ENCODE assay signal across 8 mouse cellular contexts in the genomic region with DNA sequence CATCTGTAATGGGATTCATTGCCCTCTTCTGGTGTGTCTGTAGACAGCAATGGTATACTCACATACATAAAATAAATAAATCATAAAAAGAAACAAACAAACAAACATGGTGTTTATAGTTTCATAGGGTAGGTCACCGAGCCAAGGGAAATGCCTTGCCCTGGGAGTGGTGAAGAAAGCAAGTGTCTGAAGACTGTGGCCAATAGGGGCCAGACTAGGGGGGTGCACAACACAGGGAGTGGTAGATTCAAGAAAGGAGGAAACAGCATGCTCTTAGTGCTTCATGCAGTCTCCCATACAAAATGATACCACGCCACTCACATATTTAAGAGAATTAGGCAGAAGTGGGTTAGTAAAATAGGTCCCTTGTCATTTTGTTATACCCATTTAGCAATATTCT. TPM values are rescaled to one million over a fixed set of nuclear protein-coding genes. Genes with fewer than 3 reads are reported as not detected.
DNase-seq lines count a peak whose midpoint lies in the region; ATAC-seq and TF ChIP-seq lines count a peak whose summit lies in the region.

No protein-coding gene starts in this region.

- 96% methylated on average over 2 of the region's 2 CpGs for WGBS in heart, embryonic 14.5 days
- 99% methylated on average over 2 of the region's 2 CpGs for WGBS in heart, postnatal 0 days
- 91% methylated on average over 2 of the region's 2 CpGs for WGBS in midbrain, embryonic 10.5 days

- ATAC-seq in heart, embryonic 14.5 days (ENCODE audit: insufficient number of reproducible peaks, insufficient read depth, low FRiP score, low read depth), result no peak
- ATAC-seq in heart, postnatal 0 days (ENCODE audit: insufficient read depth, low read depth), result no peak

- no peaks in the 10 kb centered on the region for H3K9me3 ChIP-seq in heart, embryonic 14.5 days (ENCODE audit: control insufficient read depth, low read length)
- H3K9me3 ChIP-seq in MEL (replicated peaks; ENCODE audit: insufficient read depth, low read length), result no peaks in the 10 kb centered on the region
- no peaks in the 10 kb centered on the region for H3K9me3 ChIP-seq in heart, postnatal 0 days (replicated peaks; ENCODE audit: control insufficient read depth, low read length)
- H3K9me3 ChIP-seq in midbrain, embryonic 10.5 days (replicated peaks), result no peaks in the 10 kb centered on the region

- no peak for DNase-seq in heart, adult 18-20 months
- DNase-seq in MEL (ENCODE audit: low read depth, low spot score), result peak; percentile 45
- DNase-seq in heart, postnatal 0 days (ENCODE audit: low spot score), result no peak
- DNase-seq in midbrain, embryonic 10.5 days (ENCODE audit: low spot score), result no peak
- DNase-seq in cerebellum, postnatal 4 days (ENCODE audit: low spot score in 2 of 2), result no peak
- no peak for DNase-seq in spleen, postnatal 36 days (ENCODE audit: low spot score in 2 of 2)
- DNase-seq in left cerebral cortex, postnatal 14 days (ENCODE audit: low spot score in 2 of 2), result no peak

- peaks cover 12% of the 10 kb centered on the region for H3K27me3 ChIP-seq in heart, embryonic 14.5 days (ENCODE audit: control insufficient read depth, insufficient read depth, low read length)
- H3K27me3 ChIP-seq in MEL (ENCODE audit: control insufficient read depth in 1 of 2, insufficient read depth in 2 of 2, low read length in 2 of 2), result no peaks in the 10 kb centered on the region; a peak in 1 of 4 replicates
- H3K27me3 ChIP-seq in heart, postnatal 0 days (ENCODE audit: control insufficient read depth, insufficient read depth, low read length), result no peaks in the 10 kb centered on the region
- H3K27me3 ChIP-seq in midbrain, embryonic 10.5 days (ENCODE audit: low read depth, poor library complexity, severe bottlenecking), result peaks cover 13% of the 10 kb centered on the region; the same call in 1 of the 2 replicates

- H3K27ac ChIP-seq in heart, embryonic 14.5 days (replicated peaks in 1 of 2; ENCODE audit: control insufficient read depth in 1 of 2, insufficient read depth in 1 of 2, low read depth in 2 of 2, low read length in 2 of 2), result no peak overlapping the region
- no peak overlapping the region for H3K27ac ChIP-seq in MEL (ENCODE audit: control insufficient read depth, low read depth, low read length)
- peak overlapping the region; percentile 73; the same call in 1 of the 2 replicates for H3K27ac ChIP-seq in heart, postnatal 0 days (ENCODE audit: low read depth)
- peak overlapping the region; percentile 86; the same call in 1 of the 2 replicates for H3K27ac ChIP-seq in midbrain, embryonic 10.5 days (replicated peaks)

- H3K4me1 ChIP-seq in heart, embryonic 14.5 days (ENCODE audit: control insufficient read depth in 2 of 2, insufficient read depth in 2 of 2, low read length in 2 of 2), result peaks cover 2 to 8% of the 10 kb centered on the region in 2 experiments
- peaks cover 2 to 10% of the 10 kb centered on the region in 2 experiments; a peak in 3 of 4 replicates for H3K4me1 ChIP-seq in MEL (ENCODE audit: control insufficient read depth in 1 of 2, insufficient read depth in 2 of 2, low read length in 2 of 2)
- peaks cover 8% of the 10 kb centered on the region; the same call in 1 of the 2 replicates for H3K4me1 ChIP-seq in heart, postnatal 0 days (ENCODE audit: control insufficient read depth, insufficient read depth)
- peaks cover 22% of the 10 kb centered on the region for H3K4me1 ChIP-seq in midbrain, embryonic 10.5 days

- peaks cover 14% of the 10 kb centered on the region for H3K36me3 ChIP-seq in heart, embryonic 14.5 days (ENCODE audit: control insufficient read depth, insufficient read depth, low read length)
- peaks cover 0 to 11% of the 10 kb centered on the region in 2 experiments; a peak in 2 of 4 replicates for H3K36me3 ChIP-seq in MEL (ENCODE audit: control insufficient read depth in 1 of 2, insufficient read depth in 2 of 2, low read length in 2 of 2)
- H3K36me3 ChIP-seq in heart, postnatal 0 days (replicated peaks; ENCODE audit: control insufficient read depth, insufficient read depth, low read length), result peaks cover 3% of the 10 kb centered on the region; the same call in 1 of the 2 replicates
- peaks cover 7% of the 10 kb centered on the region for H3K36me3 ChIP-seq in midbrain, embryonic 10.5 days

- peak overlapping the region; percentile 86; the same call in 1 of the 2 replicates for H3K9ac ChIP-seq in heart, embryonic 14.5 days (ENCODE audit: low read length)
- peak overlapping the region; percentile 66; the same call in 1 of the 2 replicates for H3K9ac ChIP-seq in MEL (ENCODE audit: control insufficient read depth, low read depth, low read length, poor library complexity, severe bottlenecking)
- no peak overlapping the region for H3K9ac ChIP-seq in heart, postnatal 0 days (replicated peaks; ENCODE audit: low read depth, low read length)

- TF ChIP-seq EP300 in MEL (IDR thresholded peaks at IDR 0.05; ENCODE audit: low read depth in 1 of 2, low read length in 2 of 2), result no peak
- TF ChIP-seq EP300 in heart, postnatal 0 days (IDR thresholded peaks at IDR 0.05; ENCODE audit: low read depth), result no peak

- no peak for TF ChIP-seq POLR2A in MEL (IDR thresholded peaks at IDR 0.05; ENCODE audit: control insufficient read depth in 1 of 2, insufficient read depth in 1 of 2, low read depth in 1 of 2, low read length in 2 of 2, poor library complexity in 1 of 2)

- TF ChIP-seq RAD21 in MEL (IDR thresholded peaks at IDR 0.05; ENCODE audit: low read depth, low read length), result no peak

- H3K79me2 ChIP-seq in MEL (ENCODE audit: control insufficient read depth, insufficient read depth, low read length, poor library complexity), result peaks cover 19% of the 10 kb centered on the region

- H3K4me3 ChIP-seq in heart, embryonic 14.5 days (ENCODE audit: control insufficient read depth in 1 of 2, insufficient read depth in 1 of 2, low read depth in 1 of 2, low read length in 2 of 2), result peak overlapping the region in 1 of 2 experiments; percentile 82; a peak in 2 of 4 replicates
- H3K4me3 ChIP-seq in MEL (ENCODE audit: control insufficient read depth in 1 of 2, insufficient read depth in 1 of 2, low read depth in 2 of 2, low read length in 2 of 2), result peak overlapping the region in 1 of 2 experiments; percentile 91; a peak in 3 of 4 replicates
- H3K4me3 ChIP-seq in heart, postnatal 0 days (ENCODE audit: low read depth, low read length), result peak overlapping the region; percentile 94
- H3K4me3 ChIP-seq in midbrain, embryonic 10.5 days, result peak overlapping the region; percentile 94

- intact Hi-C loops in left cerebral cortex, postnatal 14 days (cut with DNase I), result loop anchor here (10.0 kb wide), 1 partner anchor 60 kb away; a partner anchor contains a TSS

- H3K4me2 ChIP-seq in heart, embryonic 14.5 days (ENCODE audit: low read length), result peak overlapping the region; percentile 86
- peak overlapping the region; percentile 76 for H3K4me2 ChIP-seq in heart, postnatal 0 days (ENCODE audit: low read depth, low read length)

- no peak for TF ChIP-seq CTCF in MEL (IDR thresholded peaks at IDR 0.05 in 2 of 3, conservative IDR thresholded peaks at IDR 0.05 in 1 of 3; ENCODE audit: control insufficient read depth in 1 of 3, insufficient read depth in 1 of 3, low read depth in 2 of 3, low read length in 3 of 3, poor library complexity in 1 of 3, severe bottlenecking in 1 of 3)
- TF ChIP-seq CTCF in heart, postnatal 0 days (IDR thresholded peaks at IDR 0.05; ENCODE audit: low read depth), result no peak

TF ChIP-seq in MEL, 35 proteins besides CTCF, POLR2A, EP300 and RAD21 (continues in another document):
- TF ChIP-seq MYC (IDR thresholded peaks at IDR 0.05; ENCODE audit: low read depth, low read length) (no peak), ELF1 (IDR thresholded peaks at IDR 0.05; ENCODE audit: low read depth, low read length) (no peak), ZMIZ1 (IDR thresholded peaks at IDR 0.05; ENCODE audit: low read depth, low read length) (no peak), ETS1 (IDR thresholded peaks at IDR 0.05; ENCODE audit: low read depth, low read length) (no peak), UBTF (IDR thresholded peaks at IDR 0.05; ENCODE audit: borderline replicate concordance, insufficient read depth, low read depth, low read length) (no peak), MYB (IDR thresholded peaks at IDR 0.05; ENCODE audit: low read depth, low read length) (no peak), GABPA (IDR thresholded peaks at IDR 0.05; ENCODE audit: low read depth, low read length) (no peak), MEF2A (IDR thresholded peaks at IDR 0.05; ENCODE audit: extremely low read depth, insufficient replicate concordance, low read depth, low read length, poor library complexity, severe bottlenecking) (no peak), ZC3H11A (IDR thresholded peaks at IDR 0.05; ENCODE audit: low read depth, low read length) (no peak), USF1 (IDR thresholded peaks at IDR 0.05; ENCODE audit: low read depth, low read length) (no peak), CHD2 (IDR thresholded peaks at IDR 0.05; ENCODE audit: low read length) (no peak), E2F4 (IDR thresholded peaks at IDR 0.05; ENCODE audit: borderline replicate concordance, low read depth, low read length) (no peak), ZNF384 (IDR thresholded peaks at IDR 0.05; ENCODE audit: low read depth, low read length) (no peak), SMC3 (IDR thresholded peaks at IDR 0.05; ENCODE audit: low read depth, low read length) (no peak)

RNA-seq across cellular contexts. Expression of a gene that starts 0.6 kb away (rescaled TPM):
- 83.1 and 88.3 TPM in 2 replicates for polyA plus RNA-seq in heart, embryonic 14.5 days (2014; fragmentation: Nextera tagmentation; extraction: Ambion mirVana)
- 10 to 100 TPM; 47.5 to 48.1 TPM for total RNA-seq in heart, adult 18-20 months (2021)
- 33.2 and 37.2 TPM in 2 replicates for total RNA-seq in MEL (2012; rRNA removed)
- polyA plus RNA-seq in MEL (2012; ENCODE audit: insufficient read depth in 1 of 2, insufficient read length in 2 of 2, low read depth in 1 of 2, low replicate concordance in 2 of 2, missing spikeins in 1 of 2), result 100 to 1,000 TPM in 1 of 2 experiments, 10 to 100 TPM in 1; 57.0 to 197 TPM
- 45.1 and 96.4 TPM in 2 replicates for total RNA-seq in heart, postnatal 0 days (2014; rRNA removed; ENCODE audit: low replicate concordance)
- 90.2 and 95.3 TPM in 2 replicates for polyA plus RNA-seq in heart, postnatal 0 days (2015; fragmentation: Nextera tagmentation; extraction: Ambion mirVana)
- 97.5 and 99.5 TPM in 2 replicates for polyA plus RNA-seq in midbrain, embryonic 10.5 days (2016; fragmentation: Nextera tagmentation; extraction: Ambion mirVana)
- total RNA-seq in left cerebral cortex, postnatal 14 days (2021), result 10 to 100 TPM; 46.9 to 48.0 TPM

RNA-seq across cellular contexts. Expression of a gene that starts 11.8 kb away (rescaled TPM):
- polyA plus RNA-seq in heart, embryonic 14.5 days (2014; fragmentation: Nextera tagmentation; extraction: Ambion mirVana), result 0.09 and 0.26 TPM in 2 replicates
- total RNA-seq in heart, adult 18-20 months (2021), result not detected
- total RNA-seq in MEL (2012; rRNA removed), result not detected in 2 replicates
- polyA plus RNA-seq in MEL (2012; ENCODE audit: insufficient read depth in 1 of 2, insufficient read length in 2 of 2, low read depth in 1 of 2, low replicate concordance in 2 of 2, missing spikeins in 1 of 2), result not detected
- total RNA-seq in heart, postnatal 0 days (2014; rRNA removed; ENCODE audit: low replicate concordance), result not detected in 2 replicates
- polyA plus RNA-seq in heart, postnatal 0 days (2015; fragmentation: Nextera tagmentation; extraction: Ambion mirVana), result 0.04 TPM in 2 replicates
- not detected in 2 replicates for polyA plus RNA-seq in midbrain, embryonic 10.5 days (2016; fragmentation: Nextera tagmentation; extraction: Ambion mirVana)
- total RNA-seq in left cerebral cortex, postnatal 14 days (2021), result not detected

Comparison
In these comparisons a context has a peak if more than half of its experiments do, and no peak if none do; other contexts are left out.
1. H3K27ac ChIP-seq: peak in heart, postnatal 0 days (single experiment) and midbrain, embryonic 10.5 days (single experiment); none in heart, embryonic 14.5 days (0 of 2) and MEL (single experiment).